Mouse (Mus musculus): ENCODE data around the gene Fv1. TPM values are rescaled to one million over a fixed set of nuclear protein-coding genes. Genes with fewer than 3 reads are reported as not detected.
A peak's percentile ranks its signal among the peaks of the same experiment; 100 is the strongest.

Fv1 gene
- polyA plus RNA-seq, 1 experiment = 4.7 TPM

DNA sequence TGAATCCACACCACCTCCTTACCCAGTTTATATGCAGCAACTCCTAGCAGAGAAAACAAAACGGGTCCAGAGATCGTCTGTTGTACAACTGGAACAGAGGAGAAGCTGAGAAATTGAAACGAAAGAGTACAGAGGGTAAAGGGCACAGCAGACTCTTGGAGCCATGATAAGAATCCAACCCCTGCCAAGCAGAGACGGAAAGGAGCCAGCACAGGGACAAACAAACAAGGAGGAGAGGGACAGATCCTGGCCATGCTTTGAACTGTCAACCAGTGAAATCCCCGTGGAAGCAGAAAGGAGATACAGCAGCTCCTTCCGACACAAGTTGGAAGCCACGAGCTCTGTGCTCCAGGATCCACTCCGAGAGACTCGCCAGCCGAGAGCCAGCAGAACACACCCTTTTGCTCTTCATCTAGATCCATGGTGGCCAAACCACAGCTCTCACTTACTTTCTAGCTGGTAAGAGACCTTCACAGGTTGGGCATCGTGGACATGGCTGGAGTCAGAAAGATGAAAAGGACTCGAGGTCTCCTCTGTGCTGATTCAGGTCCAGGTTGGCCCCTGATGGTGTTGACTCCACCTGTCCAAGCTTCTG is 34.2 kb downstream of the Fv1 start:
- Histone ChIP-seq H3K27ac (ENCODE audit: insufficient read depth, low read length) (no peak overlapping the region), H3K4me3 (ENCODE audit: insufficient read depth, low read length) (no peak overlapping the region), H3K4me1 (ENCODE audit: control insufficient read depth, insufficient read depth, low read length) (peaks cover 12% of the 10 kb centered on the region; the same call in 1 of the 2 replicates)
- TF ChIP-seq CTCF (IDR thresholded peaks at IDR 0.05; ENCODE audit: borderline replicate concordance, insufficient read depth, low read length) = no peak
- TF ChIP-seq POLR2A (IDR thresholded peaks at IDR 0.05; ENCODE audit: low read depth, low read length) = no peak

DNA sequence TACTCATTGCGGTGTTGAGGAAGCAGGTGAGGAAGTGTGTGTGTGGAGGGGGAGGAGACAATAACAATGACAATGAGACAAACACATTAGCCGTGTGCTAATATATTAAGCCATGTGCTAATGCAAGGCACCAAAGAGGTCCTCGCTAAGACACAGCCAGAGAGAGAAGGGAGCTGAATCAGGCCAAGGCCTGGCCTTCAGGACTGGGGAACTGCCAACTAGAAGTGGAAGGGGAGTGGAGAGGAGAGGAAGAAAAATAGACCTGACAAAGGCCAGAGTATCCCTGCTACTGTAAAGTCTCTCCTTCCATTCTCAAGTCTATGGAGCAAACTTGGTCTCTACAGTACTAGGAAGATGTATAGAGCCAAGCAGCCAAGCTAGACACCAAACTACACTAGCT is 34.8 kb downstream of the Fv1 start:
- Histone ChIP-seq H3K4me1 (ENCODE audit: control insufficient read depth, insufficient read depth, low read length) (peaks cover 12% of the 10 kb centered on the region; the same call in 1 of the 2 replicates), H3K27ac (ENCODE audit: insufficient read depth, low read length) (no peak overlapping the region), H3K4me3 (ENCODE audit: insufficient read depth, low read length) (peak overlapping the region; percentile 70)
- TF ChIP-seq CTCF (IDR thresholded peaks at IDR 0.05; ENCODE audit: borderline replicate concordance, insufficient read depth, low read length) (no peak), POLR2A (IDR thresholded peaks at IDR 0.05; ENCODE audit: low read depth, low read length) (no peak)

DNA sequence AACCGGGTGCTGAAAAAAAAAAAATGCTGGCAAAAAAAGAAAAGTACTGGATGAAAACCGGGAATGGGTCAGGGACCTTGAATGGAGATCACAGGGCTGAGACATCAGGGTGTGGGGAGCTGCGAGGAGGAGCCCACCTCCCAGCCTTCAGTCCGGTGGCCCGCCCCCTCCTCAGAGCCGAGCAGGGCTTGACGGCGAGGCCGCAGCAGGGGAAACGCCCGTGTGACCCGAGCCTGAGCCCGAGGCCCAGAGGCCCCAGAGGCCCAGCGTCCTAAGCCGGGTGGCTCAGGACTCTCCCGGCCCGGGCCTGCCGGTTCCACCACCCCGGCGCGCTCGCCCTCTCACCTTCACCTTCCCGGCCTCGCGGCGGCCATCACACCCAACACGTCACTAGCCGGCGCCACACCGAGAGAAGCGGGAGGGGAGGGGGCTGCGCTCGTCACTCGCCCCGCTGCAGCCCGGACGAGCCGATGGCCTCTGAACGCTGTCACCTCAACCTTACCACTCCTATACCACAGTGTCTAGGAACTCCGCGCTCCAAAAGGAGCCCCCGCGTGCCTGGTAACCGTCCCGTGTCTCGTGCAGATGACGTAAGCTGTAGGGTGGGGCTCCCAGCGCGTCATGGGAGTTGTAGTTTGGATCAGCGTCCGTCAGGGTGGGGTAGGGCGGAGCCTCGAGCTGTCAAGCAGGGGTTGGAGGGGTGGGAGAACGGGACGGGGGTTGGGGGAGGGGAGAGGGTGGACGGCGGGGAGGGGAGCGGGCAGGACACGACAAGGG is 35.7 kb downstream of the Fv1 start, which contains the start of gene Mfn2:
Gene Mfn2 (minus strand): TSS at position 392 of the 777 bp plus-strand sequence.
- H3K27ac ChIP-seq (ENCODE audit: insufficient read depth, low read length) = peak within 1 kb of the TSS; percentile 72
- H3K4me1 ChIP-seq (ENCODE audit: control insufficient read depth, insufficient read depth, low read length) = peaks cover 12% of the 10 kb centered on the region; the same call in 1 of the 2 replicates
- TF ChIP-seq CTCF (IDR thresholded peaks at IDR 0.05; ENCODE audit: borderline replicate concordance, insufficient read depth, low read length) = no peak
- peak; percentile 64; the same call in 1 of the 2 replicates for TF ChIP-seq POLR2A (IDR thresholded peaks at IDR 0.05; ENCODE audit: low read depth, low read length)
- peak within 1 kb of the TSS; percentile 70 for H3K4me3 ChIP-seq (ENCODE audit: insufficient read depth, low read length)

DNA sequence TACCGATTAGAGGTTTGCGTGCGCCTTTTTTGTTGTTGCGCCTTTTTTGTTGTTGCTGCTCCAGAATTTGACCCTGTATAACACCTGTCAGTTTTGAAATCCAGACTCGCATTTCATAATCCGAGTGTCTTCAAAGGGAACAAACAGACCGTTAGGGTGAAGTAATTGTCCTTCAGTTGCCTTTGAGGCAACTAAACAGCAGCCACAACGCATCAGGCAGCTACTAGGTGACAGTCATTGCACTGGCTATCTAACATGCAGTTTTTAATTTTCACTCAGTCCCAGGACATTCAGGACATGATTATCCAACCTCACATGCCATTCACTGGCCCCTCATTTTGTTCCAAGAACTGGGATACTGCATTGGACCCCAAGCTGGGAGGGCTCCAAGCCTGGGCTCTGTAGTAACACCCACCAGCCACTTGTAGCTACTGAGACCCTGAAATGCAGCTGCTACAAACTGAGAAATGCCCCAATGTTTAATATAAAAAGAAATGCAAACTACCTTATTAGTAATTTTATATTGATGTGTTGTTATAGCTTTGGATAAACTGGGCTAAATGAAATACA is 36.4 kb downstream of the Fv1 start:
- TF ChIP-seq POLR2A (IDR thresholded peaks at IDR 0.05; ENCODE audit: low read depth, low read length) = no peak
- TF ChIP-seq CTCF (IDR thresholded peaks at IDR 0.05; ENCODE audit: borderline replicate concordance, insufficient read depth, low read length) = no peak
- H3K27ac ChIP-seq (ENCODE audit: insufficient read depth, low read length) = peak overlapping the region; percentile 14; the same call in 1 of the 2 replicates
- H3K4me1 ChIP-seq (ENCODE audit: control insufficient read depth, insufficient read depth, low read length) = peaks cover 12% of the 10 kb centered on the region; the same call in 1 of the 2 replicates
- peak overlapping the region; percentile 16; the same call in 1 of the 2 replicates for H3K4me3 ChIP-seq (ENCODE audit: insufficient read depth, low read length)

DNA sequence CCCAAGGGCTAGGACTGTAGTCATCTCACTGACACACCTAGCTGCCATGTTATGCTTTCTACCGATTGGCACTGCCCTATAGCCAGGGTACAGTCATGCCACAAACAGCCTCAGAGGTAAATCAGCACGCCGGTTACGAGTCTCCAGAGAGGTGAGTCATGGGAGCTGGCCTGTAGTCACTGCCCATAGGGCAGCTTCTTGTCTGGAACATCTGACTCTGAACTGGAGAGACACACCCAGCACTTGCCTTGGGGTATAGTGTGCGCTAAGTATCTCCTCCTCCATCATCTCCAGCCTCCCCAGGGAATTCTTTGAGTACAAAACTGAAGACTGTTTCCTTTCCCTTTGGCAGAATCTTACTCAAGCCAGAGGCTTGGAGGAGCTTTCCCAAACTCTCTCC is 37.5 kb downstream of the Fv1 start:
- TF ChIP-seq POLR2A (IDR thresholded peaks at IDR 0.05; ENCODE audit: low read depth, low read length) (no peak), CTCF (IDR thresholded peaks at IDR 0.05; ENCODE audit: borderline replicate concordance, insufficient read depth, low read length) (no peak)
- H3K4me3 ChIP-seq (ENCODE audit: insufficient read depth, low read length) = no peak overlapping the region

DNA sequence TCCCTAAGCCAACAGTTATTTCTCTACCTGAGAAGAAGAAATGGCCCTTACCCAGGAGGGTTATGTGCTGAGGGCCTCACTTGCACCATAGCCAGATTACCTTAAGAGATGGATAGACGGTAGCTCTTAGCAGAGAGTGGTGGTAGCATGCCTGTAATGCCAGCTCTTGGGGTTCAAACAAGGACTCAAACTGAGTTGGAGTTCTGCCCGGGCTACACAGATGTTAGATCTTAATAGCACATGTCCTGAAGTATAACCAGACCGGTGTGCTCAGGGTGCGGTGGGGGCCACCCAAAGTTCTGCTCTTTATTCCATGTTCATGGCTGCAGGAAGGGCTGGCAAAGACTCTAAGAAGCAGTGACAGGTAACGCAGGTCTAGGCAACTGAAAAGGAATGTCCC is 40.7 kb downstream of the Fv1 start:
- Histone ChIP-seq H3K4me1 (ENCODE audit: control insufficient read depth, insufficient read depth, low read length) (peaks cover 12% of the 10 kb centered on the region; the same call in 1 of the 2 replicates), H3K27ac (ENCODE audit: insufficient read depth, low read length) (no peak overlapping the region), H3K4me3 (ENCODE audit: insufficient read depth, low read length) (no peak overlapping the region)
- TF ChIP-seq POLR2A (IDR thresholded peaks at IDR 0.05; ENCODE audit: low read depth, low read length) (no peak), CTCF (IDR thresholded peaks at IDR 0.05; ENCODE audit: borderline replicate concordance, insufficient read depth, low read length) (no peak)

More for the DNA sequence above, 37.5 kb downstream of the Fv1 start:
- H3K4me1 ChIP-seq (ENCODE audit: control insufficient read depth, insufficient read depth, low read length) = peaks cover 12% of the 10 kb centered on the region; the same call in 1 of the 2 replicates
- peak overlapping the region; percentile 87 for H3K27ac ChIP-seq (ENCODE audit: insufficient read depth, low read length)

DNA sequence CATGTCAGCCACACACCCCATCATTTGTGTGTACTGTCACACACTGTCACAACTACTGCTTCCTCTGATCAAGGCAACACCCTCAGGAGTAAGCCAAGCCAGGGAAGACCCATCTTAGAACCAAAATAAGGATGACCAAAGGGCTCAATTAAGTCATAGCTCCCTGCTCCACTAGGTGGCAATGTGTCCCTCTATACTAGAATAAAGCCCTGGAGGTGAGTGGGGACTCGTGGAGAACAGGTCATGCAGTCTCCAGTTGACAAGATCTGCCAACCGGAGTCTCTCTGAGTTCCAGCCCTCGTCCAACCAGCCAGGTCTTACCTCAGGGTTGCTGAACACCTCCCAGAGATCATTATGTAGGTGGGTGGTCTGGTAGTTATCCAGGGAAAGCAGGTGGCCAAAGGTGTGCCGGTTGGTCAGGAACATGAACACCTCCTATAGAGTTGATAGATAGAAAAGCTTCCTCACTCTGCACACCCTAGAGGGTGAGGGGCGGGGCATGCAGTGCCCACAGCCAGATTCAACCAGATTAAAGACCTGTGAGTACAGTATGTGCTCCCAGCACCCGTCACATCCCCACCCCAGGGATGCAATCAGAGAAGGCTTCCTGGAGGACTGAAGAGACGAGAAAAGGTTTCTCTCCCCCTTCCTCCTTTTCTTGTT is 49.8 kb downstream of the Fv1 start:
- Histone ChIP-seq H3K4me3 (ENCODE audit: insufficient read depth, low read length) (no peak overlapping the region), H3K27ac (ENCODE audit: insufficient read depth, low read length) (no peak overlapping the region), H3K4me1 (ENCODE audit: control insufficient read depth, insufficient read depth, low read length) (no peaks in the 10 kb centered on the region)
- TF ChIP-seq POLR2A (IDR thresholded peaks at IDR 0.05; ENCODE audit: low read depth, low read length) = no peak
- no peak for TF ChIP-seq CTCF (IDR thresholded peaks at IDR 0.05; ENCODE audit: borderline replicate concordance, insufficient read depth, low read length)

Other genes with a start within 250 kb of the Fv1 start
- 1.2 and 2.4 TPM in 2 replicates for gene Zfp979, start 226.5 kb upstream of the Fv1 start, polyA plus RNA-seq (2011; ENCODE audit: insufficient read length, low read depth, missing spikeins)
- gene Zfp534, start 166.4 kb upstream of the Fv1 start, polyA plus RNA-seq (2011; ENCODE audit: insufficient read length, low read depth, missing spikeins) = not detected in 2 replicates
- gene Zfp984, start 59.2 kb upstream of the Fv1 start, polyA plus RNA-seq (2011; ENCODE audit: insufficient read length, low read depth, missing spikeins) = 12.5 and 22.3 TPM in 2 replicates
- 8.6 and 9.9 TPM in 2 replicates for gene Zfp933, start 20.6 kb upstream of the Fv1 start, polyA plus RNA-seq (2011; ENCODE audit: insufficient read length, low read depth, missing spikeins)
- 19.7 and 26.8 TPM in 2 replicates for gene Miip, start 163 bp upstream of the Fv1 start, polyA plus RNA-seq (2011; ENCODE audit: insufficient read length, low read depth, missing spikeins)
- 55.3 and 60.2 TPM in 2 replicates for gene Mfn2, start 35.7 kb downstream of the Fv1 start, polyA plus RNA-seq (2011; ENCODE audit: insufficient read length, low read depth, missing spikeins)
- 53.3 and 64.4 TPM in 2 replicates for gene Plod1, start 67.8 kb downstream of the Fv1 start, polyA plus RNA-seq (2011; ENCODE audit: insufficient read length, low read depth, missing spikeins)
- 33.0 and 36.8 TPM in 2 replicates for gene 2510039O18Rik, start 71.9 kb downstream of the Fv1 start, polyA plus RNA-seq (2011; ENCODE audit: insufficient read length, low read depth, missing spikeins)
- gene Nppb, start 116.8 kb downstream of the Fv1 start, polyA plus RNA-seq (2011; ENCODE audit: insufficient read length, low read depth, missing spikeins) = 2.5 and 6.2 TPM in 2 replicates
- 1.4 TPM in 1 of 2 replicates, not detected in the other for gene Nppa, start 131.7 kb downstream of the Fv1 start, polyA plus RNA-seq (2011; ENCODE audit: insufficient read length, low read depth, missing spikeins)
- 11.8 and 13.2 TPM in 2 replicates for gene Clcn6, start 169.8 kb downstream of the Fv1 start, polyA plus RNA-seq (2011; ENCODE audit: insufficient read length, low read depth, missing spikeins)
- 39.5 and 45.1 TPM in 2 replicates for gene Mthfr, start 170.1 kb downstream of the Fv1 start, polyA plus RNA-seq (2011; ENCODE audit: insufficient read length, low read depth, missing spikeins)
- gene Agtrap, start 219.1 kb downstream of the Fv1 start, polyA plus RNA-seq (2011; ENCODE audit: insufficient read length, low read depth, missing spikeins) = 13.7 and 17.2 TPM in 2 replicates